Mouse (Mus musculus) midbrain, postnatal 0 days (tissue): Measurements from ENCODE around the gene Srd5a1. TPM values are rescaled to one million over a fixed set of nuclear protein-coding genes. Genes with fewer than 3 reads are reported as not detected.
A peak's percentile ranks its signal among the peaks of the same experiment; 100 is the strongest.

Experiments used
- ATAC-seq: fragments of 200-750 bp; cut with Nextera tagmentation; 2 replicates; pipeline ENCODE4 v1.8.0; 2017; ENCODE audit warnings: moderate number of reproducible peaks, mild to moderate bottlenecking, moderate TSS enrichment, moderate library complexity; ENCODE audit not compliant: low FRiP score
- DNase-seq: peaks from one replicate; pipeline ENCODE4 v3.0.0-alpha.2; 2015; ENCODE audit warnings: low spot score
- H3K27ac ChIP-seq: fragments of 300-500 bp; sonication (generic); 2 replicates; pipeline ENCODE4 v1.5.1; 2014; ENCODE audit warnings: low read depth, mild to moderate bottlenecking, low read length, mixed read lengths
- H3K27me3 ChIP-seq: fragments of 300-500 bp; sonication (generic); 2 replicates; pipeline ENCODE4 v1.6.1; 2014; ENCODE audit warnings: low read length, control low read depth, mixed read lengths; ENCODE audit not compliant: insufficient read depth
- H3K36me3 ChIP-seq: fragments of 300-500 bp; sonication (generic); 2 replicates; pipeline ENCODE4 v1.6.1; 2014; ENCODE audit warnings: low read length, control low read depth, mixed read lengths; ENCODE audit not compliant: insufficient read depth
- H3K4me1 ChIP-seq: fragments of 300-500 bp; sonication (generic); 2 replicates; pipeline ENCODE4 v1.6.1; 2014; ENCODE audit warnings: mild to moderate bottlenecking, control low read depth, antibody characterized with exemption, low read length, mixed read lengths; ENCODE audit not compliant: insufficient read depth
- H3K4me2 ChIP-seq: fragments of 300-500 bp; sonication (generic); 2 replicates; pipeline ENCODE4 v1.6.1; 2014; ENCODE audit warnings: low read depth, mild to moderate bottlenecking, low read length, mixed read lengths; ENCODE audit not compliant: poor library complexity, severe bottlenecking
- H3K4me3 ChIP-seq: fragments of 300-500 bp; sonication (generic); 2 replicates; pipeline ENCODE4 v1.5.1; 2014; ENCODE audit warnings: low read depth, mild to moderate bottlenecking, low read length, moderate library complexity
- H3K9ac ChIP-seq: fragments of 300-500 bp; sonication (generic); replicated peaks from 2 replicates; pipeline ENCODE4 v1.6.1; 2014; ENCODE audit warnings: mild to moderate bottlenecking, low read length, moderate library complexity, mixed read lengths; ENCODE audit not compliant: poor library complexity, severe bottlenecking
- H3K9me3 ChIP-seq: fragments of 300-500 bp; sonication (generic); 2 replicates; pipeline ENCODE4 v1.6.1; 2016; ENCODE audit warnings: low read length, control low read depth
- CTCF ChIP-seq: IDR thresholded peaks from 2 replicates; pipeline ENCODE4 v1.5.1; 2016; ENCODE audit warnings: antibody characterized with exemption, mild to moderate bottlenecking
- WGBS: fragments of 180-500 bp; shearing (Covaris S2); extraction: QIAGEN DNeasy Blood & Tissue Kit; methylation state at CpG from one replicate; pipeline ENCODE4 v1.1.7; 2014; 5-methylcytosine and 5-hydroxymethylcytosine counted together
- polyA plus RNA-seq: library from polyadenylated mRNA; unstranded; fragments of >200 nt; fragmentation: Nextera tagmentation; extraction: Ambion mirVana; gene quantifications from 2 replicates; pipeline ENCODE4 v1.2.1, GENCODE M21; 2015
- total RNA-seq: library from RNA; depleted of rRNA; stranded (reverse); fragments of >200 nt; gene quantifications from 2 replicates; pipeline ENCODE4 v1.2.3, GENCODE M21; 2014; rRNA removed

The Srd5a1 gene
- 20.6 and 22.9 TPM in 2 replicates for total RNA-seq
- polyA plus RNA-seq = 35.9 and 36.3 TPM in 2 replicates

- H3K4me1 ChIP-seq = 0 out of 2 replicates have a peak, but pooled peaks cover 3% of the 10 kb centered on the region
- H3K36me3 ChIP-seq = peaks cover 19% of the 10 kb centered on the region; the same call in 1 of the 2 replicates
- DNase-seq (peak; percentile 99), ATAC-seq (peak; percentile 98)
- TF ChIP-seq CTCF = no peak
- peak within 1 kb of the TSS; percentile 86 for H3K4me3 ChIP-seq
- peak within 1 kb of the TSS; percentile 78 for H3K27ac ChIP-seq
- no peaks in the 10 kb centered on the region for H3K27me3 ChIP-seq
- peak within 1 kb of the TSS; percentile 75 for H3K9ac ChIP-seq
- peak within 1 kb of the TSS; percentile 93 for H3K4me2 ChIP-seq
- no peaks in the 10 kb centered on the region for H3K9me3 ChIP-seq
- WGBS = under 1% methylated on average over 69 of the region's 69 CpGs
Observed at GRCm38 (mm10) chr13:69611398-69612174, at the start of gene Srd5a1. Gene Srd5a1 (minus strand): TSS chr13:69611442.

- Histone ChIP-seq H3K4me2 (no peak overlapping the region), H3K27me3 (no peaks in the 10 kb centered on the region), H3K4me3 (no peak overlapping the region), H3K9ac (no peak overlapping the region), H3K9me3 (no peaks in the 10 kb centered on the region), H3K36me3 (no peaks in the 10 kb centered on the region), H3K4me1 (no peaks in the 10 kb centered on the region), H3K27ac (no peak overlapping the region)
- no peak for TF ChIP-seq CTCF
- 75% methylated on average over 3 of the region's 3 CpGs for WGBS
- DNase-seq = no peak
- no peak for ATAC-seq
Observed at GRCm38 (mm10) chr13:69654508-69654907, 43.3 kb upstream of the Srd5a1 start.

- WGBS = 74% methylated on average over 9 of the region's 9 CpGs
- ATAC-seq (no peak), DNase-seq (no peak)
- no peaks in the 10 kb centered on the region for H3K9me3 ChIP-seq
- no peak overlapping the region for H3K9ac ChIP-seq
- H3K36me3 ChIP-seq = no peaks in the 10 kb centered on the region
- no peak overlapping the region for H3K27ac ChIP-seq
- H3K4me2 ChIP-seq = no peak overlapping the region
- no peaks in the 10 kb centered on the region for H3K27me3 ChIP-seq
- H3K4me1 ChIP-seq = no peaks in the 10 kb centered on the region
- TF ChIP-seq CTCF = no peak
- no peak overlapping the region for H3K4me3 ChIP-seq
Observed at GRCm38 (mm10) chr13:69646481-69646880, 35.2 kb upstream of the Srd5a1 start.

- Histone ChIP-seq H3K27me3 (no peaks in the 10 kb centered on the region), H3K27ac (no peak overlapping the region; the same call in 1 of the 2 replicates), H3K4me2 (no peak overlapping the region), H3K9me3 (no peaks in the 10 kb centered on the region), H3K4me3 (no peak overlapping the region), H3K4me1 (no peaks in the 10 kb centered on the region), H3K36me3 (no peaks in the 10 kb centered on the region), H3K9ac (no peak overlapping the region)
- 58% methylated on average over 13 of the region's 13 CpGs for whole genome bisulfite sequencing
- DNase-seq (peak; percentile 40), ATAC-seq (peak; percentile 68; the same call in 1 of the 2 replicates)
- TF ChIP-seq CTCF = no peak
Observed at GRCm38 (mm10) chr13:69645694-69646423, 34.6 kb upstream of the Srd5a1 start.

- WGBS = 87% methylated on average over 13 of the region's 13 CpGs
- Histone ChIP-seq H3K9me3 (no peaks in the 10 kb centered on the region), H3K27me3 (no peaks in the 10 kb centered on the region), H3K4me2 (no peak overlapping the region), H3K27ac (no peak overlapping the region), H3K4me3 (no peak overlapping the region), H3K4me1 (no peaks in the 10 kb centered on the region), H3K9ac (no peak overlapping the region), H3K36me3 (peaks cover 7% of the 10 kb centered on the region)
- ATAC-seq (no peak), DNase-seq (no peak)
- no peak for TF ChIP-seq CTCF
Observed at GRCm38 (mm10) chr13:69644427-69645166, 33.4 kb upstream of the Srd5a1 start.
